Mouse (Mus musculus): Measurements from ENCODE around the gene Glo1. TPM values are rescaled to one million over a fixed set of nuclear protein-coding genes. Genes with fewer than 3 reads are reported as not detected.

The Glo1 gene
- total and polyA plus RNA-seq, 3 experiments: 65.7 to 164 (median 146) TPM

- no peaks in the 10 kb centered on the region for H3K27me3 ChIP-seq (ENCODE audit: control insufficient read depth, insufficient read depth, low read length)
- H3K4me3 ChIP-seq: no peak overlapping the region
- WGBS: 59% methylated on average over 2 of the region's 2 CpGs
- intact Hi-C loops (cut with DNase I): no loop called here
- H3K79me2 ChIP-seq (replicated peaks; ENCODE audit: control insufficient read depth, insufficient read depth, low read length): no peaks in the 10 kb centered on the region
- TF ChIP-seq CTCF (IDR thresholded peaks at IDR 0.05) (no peak), EP300 (IDR thresholded peaks at IDR 0.05; ENCODE audit: insufficient read depth, low read depth, low read length) (no peak), POLR2A (IDR thresholded peaks at IDR 0.05; ENCODE audit: insufficient read depth, low read depth, low read length) (no peak)
- H3K36me3 ChIP-seq (ENCODE audit: control insufficient read depth, insufficient read depth, low read length): no peaks in the 10 kb centered on the region
- H3K4me1 ChIP-seq (ENCODE audit: control insufficient read depth, insufficient read depth, low read length): no peaks in the 10 kb centered on the region
- H3K9ac ChIP-seq (ENCODE audit: low read depth, low read length): no peak overlapping the region
- no peak overlapping the region for H3K27ac ChIP-seq
- no peak for DNase-seq
Measured at GRCm38 (mm10) chr17:30620548-30620947, 6.1 kb downstream of the Glo1 start.

- Histone ChIP-seq H3K79me2 (replicated peaks; ENCODE audit: control insufficient read depth, insufficient read depth, low read length) (no peaks in the 10 kb centered on the region), H3K36me3 (ENCODE audit: control insufficient read depth, insufficient read depth, low read length) (no peaks in the 10 kb centered on the region), H3K4me3 (no peak overlapping the region), H3K27ac (no peak overlapping the region), H3K4me1 (ENCODE audit: control insufficient read depth, insufficient read depth, low read length) (no peaks in the 10 kb centered on the region), H3K9ac (ENCODE audit: low read depth, low read length) (no peak overlapping the region), H3K27me3 (ENCODE audit: control insufficient read depth, insufficient read depth, low read length) (no peaks in the 10 kb centered on the region)
- peak in 1 of 2 experiments; percentile 1 for DNase-seq
- WGBS: 26% methylated on average over 2 of the region's 2 CpGs
- TF ChIP-seq EP300 (IDR thresholded peaks at IDR 0.05; ENCODE audit: insufficient read depth, low read depth, low read length) (no peak), CTCF (IDR thresholded peaks at IDR 0.05) (no peak), POLR2A (IDR thresholded peaks at IDR 0.05; ENCODE audit: insufficient read depth, low read depth, low read length) (no peak)
- intact Hi-C loops (cut with DNase I): no loop called here
Measured at GRCm38 (mm10) chr17:30619153-30619552, 7.5 kb downstream of the Glo1 start.

GRCm38 (mm10) chr17:30618136-30618891 lies 8.4 kb downstream of the Glo1 start:
- DNase-seq: peak in 1 of 2 experiments; percentile 8
- intact Hi-C loops (cut with DNase I): no loop called here
- H3K36me3 ChIP-seq (ENCODE audit: control insufficient read depth, insufficient read depth, low read length): no peaks in the 10 kb centered on the region
- 84% methylated on average over 3 of the region's 3 CpGs for WGBS
- H3K27me3 ChIP-seq (ENCODE audit: control insufficient read depth, insufficient read depth, low read length): no peaks in the 10 kb centered on the region
- H3K9ac ChIP-seq (ENCODE audit: low read depth, low read length): no peak overlapping the region
- H3K79me2 ChIP-seq (replicated peaks; ENCODE audit: control insufficient read depth, insufficient read depth, low read length): no peaks in the 10 kb centered on the region
- no peak overlapping the region for H3K4me3 ChIP-seq
- no peak for TF ChIP-seq CTCF (IDR thresholded peaks at IDR 0.05)
- no peak for TF ChIP-seq POLR2A (IDR thresholded peaks at IDR 0.05; ENCODE audit: insufficient read depth, low read depth, low read length)
- no peak for TF ChIP-seq EP300 (IDR thresholded peaks at IDR 0.05; ENCODE audit: insufficient read depth, low read depth, low read length)
- H3K27ac ChIP-seq: no peak overlapping the region
- no peaks in the 10 kb centered on the region for H3K4me1 ChIP-seq (ENCODE audit: control insufficient read depth, insufficient read depth, low read length)

GRCm38 (mm10) chr17:30616203-30616602 lies 10.5 kb downstream of the Glo1 start:
- Histone ChIP-seq H3K4me1 (ENCODE audit: control insufficient read depth, insufficient read depth, low read length) (peaks cover 2% of the 10 kb centered on the region; the same call in 1 of the 2 replicates), H3K27ac (no peak overlapping the region), H3K79me2 (replicated peaks; ENCODE audit: control insufficient read depth, insufficient read depth, low read length) (0 out of 2 replicates have a peak, but pooled peaks cover 2% of the 10 kb centered on the region), H3K9ac (ENCODE audit: low read depth, low read length) (no peak overlapping the region), H3K36me3 (ENCODE audit: control insufficient read depth, insufficient read depth, low read length) (peaks cover 2% of the 10 kb centered on the region; the same call in 1 of the 2 replicates), H3K4me3 (no peak overlapping the region), H3K27me3 (ENCODE audit: control insufficient read depth, insufficient read depth, low read length) (no peaks in the 10 kb centered on the region)
- intact Hi-C loops (cut with DNase I): no loop called here
- no peak for TF ChIP-seq POLR2A (IDR thresholded peaks at IDR 0.05; ENCODE audit: insufficient read depth, low read depth, low read length)
- TF ChIP-seq CTCF (IDR thresholded peaks at IDR 0.05): no peak
- TF ChIP-seq EP300 (IDR thresholded peaks at IDR 0.05; ENCODE audit: insufficient read depth, low read depth, low read length): no peak
- WGBS: 83% methylated on average over 5 of the region's 5 CpGs
- DNase-seq: no peak

GRCm38 (mm10) chr17:30613350-30613749 lies 13.3 kb downstream of the Glo1 start:
- H3K36me3 ChIP-seq (ENCODE audit: control insufficient read depth, insufficient read depth, low read length): peaks cover 3% of the 10 kb centered on the region; the same call in 1 of the 2 replicates
- H3K27ac ChIP-seq: no peak overlapping the region
- no peak overlapping the region for H3K9ac ChIP-seq (ENCODE audit: low read depth, low read length)
- peaks cover 2% of the 10 kb centered on the region; the same call in 1 of the 2 replicates for H3K4me1 ChIP-seq (ENCODE audit: control insufficient read depth, insufficient read depth, low read length)
- no peak overlapping the region for H3K4me3 ChIP-seq
- no peak for TF ChIP-seq CTCF (IDR thresholded peaks at IDR 0.05)
- TF ChIP-seq EP300 (IDR thresholded peaks at IDR 0.05; ENCODE audit: insufficient read depth, low read depth, low read length): no peak
- H3K79me2 ChIP-seq (replicated peaks; ENCODE audit: control insufficient read depth, insufficient read depth, low read length): peaks cover 8% of the 10 kb centered on the region; the same call in 1 of the 2 replicates
- no peak for DNase-seq
- H3K27me3 ChIP-seq (ENCODE audit: control insufficient read depth, insufficient read depth, low read length): no peaks in the 10 kb centered on the region
- intact Hi-C loops (cut with DNase I): loop anchor here (2.0 kb wide), 1 partner anchor 37 kb away; the partner anchor contains the start of gene Btbd9
